Mouse (Mus musculus): Measurements from ENCODE around the gene Gnptg.
"Not testable (repeated sequence)": the region's sequence is repeated elsewhere in the genome, so short reads cannot be mapped to it uniquely, and the experiment has no call there.

The Gnptg gene

GRCm38 (mm10) chr17:25243131-25243780 is 3.3 kb upstream of the Gnptg start:
- DNase-seq: no peak

GRCm38 (mm10) chr17:25235635-25236034 is 4.3 kb downstream of the Gnptg start:
- DNase-seq: no peak

- not testable (repeated sequence) for DNase-seq
Observed at GRCm38 (mm10) chr17:25231621-25232020, 8.3 kb downstream of the Gnptg start.

GRCm38 (mm10) chr17:25230700-25231099 is 9.2 kb downstream of the Gnptg start:
- DNase-seq: no peak

GRCm38 (mm10) chr17:25230014-25230655 is 9.8 kb downstream of the Gnptg start:
- not testable (repeated sequence) for DNase-seq

GRCm38 (mm10) chr17:25227991-25228390 is 11.9 kb downstream of the Gnptg start:
- no peak for DNase-seq

GRCm38 (mm10) chr17:25225659-25226058 is 14.3 kb downstream of the Gnptg start:
- no peak for DNase-seq

- DNase-seq: no peak
Observed at GRCm38 (mm10) chr17:25224586-25225222, 15.2 kb downstream of the Gnptg start.

- peak in 1 of 2 experiments; percentile 42 for DNase-seq
Observed at GRCm38 (mm10) chr17:25222951-25223601, 16.8 kb downstream of the Gnptg start.

- DNase-seq: peak; percentile 47 to 52
Observed at GRCm38 (mm10) chr17:25222504-25222940, 17.4 kb downstream of the Gnptg start.

- peak; percentile 80 to 84 for DNase-seq
Observed at GRCm38 (mm10) chr17:25221821-25222503, 18.0 kb downstream of the Gnptg start.

- DNase-seq: no peak
Observed at GRCm38 (mm10) chr17:25220746-25221145, 19.2 kb downstream of the Gnptg start.

- DNase-seq: no peak
Observed at GRCm38 (mm10) chr17:25219492-25220295, 20.2 kb downstream of the Gnptg start.

- DNase-seq: peak in 1 of 2 experiments; percentile 53
Observed at GRCm38 (mm10) chr17:25218967-25219366, 21.0 kb downstream of the Gnptg start.

- no peak for DNase-seq
Observed at GRCm38 (mm10) chr17:25215431-25215830, 24.5 kb downstream of the Gnptg start.

- no peak for DNase-seq
Observed at GRCm38 (mm10) chr17:25211705-25212104, 28.2 kb downstream of the Gnptg start.

- DNase-seq: peak; percentile 78
Observed at GRCm38 (mm10) chr17:25210680-25211466, 29.1 kb downstream of the Gnptg start.

- no peak for DNase-seq
Observed at GRCm38 (mm10) chr17:25210006-25210405, 29.9 kb downstream of the Gnptg start.

GRCm38 (mm10) chr17:25202401-25202800 is 37.5 kb downstream of the Gnptg start:
- DNase-seq: no peak

GRCm38 (mm10) chr17:25189091-25189490 is 50.8 kb downstream of the Gnptg start:
- DNase-seq: no peak

All from cerebellum, postnatal 36 days (tissue).